Mouse (Mus musculus) lung, adult 2 months (tissue): ENCODE results near the gene Tll2.

Source experiments
- CTCF ChIP-seq: fragments of 200-500 bp; IDR thresholded peaks from 2 replicates; pipeline ENCODE4 v1.5.1; 2011; ENCODE audit warnings: mild to moderate bottlenecking, low read length, control low read depth; ENCODE audit not compliant: insufficient read depth
- POLR2A ChIP-seq: fragments of 200-500 bp; IDR thresholded peaks from 2 replicates; pipeline ENCODE4 v1.6.1; 2011; ENCODE audit warnings: low read depth, mild to moderate bottlenecking, control low read depth, low read length, borderline replicate concordance; ENCODE audit errors: extremely low read depth

DNA sequence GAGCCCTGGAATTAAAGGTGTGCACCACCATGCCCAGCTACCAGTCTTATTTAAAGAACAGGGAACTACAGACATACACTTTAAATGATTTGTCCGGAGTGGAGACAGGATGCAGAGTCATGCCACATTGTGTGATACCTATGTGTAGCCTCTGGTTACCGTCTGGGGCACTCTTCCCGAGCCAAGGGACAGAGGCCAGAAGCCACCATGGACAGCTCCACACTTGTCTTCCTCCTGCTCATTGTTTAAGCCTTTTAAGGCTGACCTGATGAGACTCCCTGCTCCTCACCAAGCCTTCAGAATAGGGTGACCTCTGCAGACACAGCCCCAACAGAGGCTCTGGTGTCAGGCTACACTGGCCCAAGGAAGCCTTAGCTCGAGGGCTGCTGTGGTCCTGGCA, 67.0 kb downstream of the Tll2 start:
- no peak for TF ChIP-seq CTCF
- TF ChIP-seq POLR2A = no peak
